Mouse (Mus musculus) heart, embryonic 14.5 days (tissue): Measurements from ENCODE around the gene Gm14214. TPM values are rescaled to one million over a fixed set of nuclear protein-coding genes. Genes with fewer than 3 reads are reported as not detected.
A peak's percentile ranks its signal among the peaks of the same experiment; 100 is the strongest.

Experiments used
- ATAC-seq: fragments of 200-750 bp; cut with Nextera tagmentation; 2 replicates; pipeline ENCODE4 v1.8.0; 2017; ENCODE audit warnings: low read depth, moderate TSS enrichment; ENCODE audit not compliant: insufficient number of reproducible peaks, insufficient read depth, low FRiP score
- H3K27ac ChIP-seq, 2 experiments: fragments of 200-500 bp in 1 of 2; fragments of 300-500 bp in 1 of 2; sonication (generic) in 1 of 2; replicated peaks in 1 of 2; 2 replicates each; pipeline ENCODE4 v1.5.1; 2012 to 2014; ENCODE audit warnings: low read depth in 2 of 2, low read length in 2 of 2, control low read depth in 1 of 2, mild to moderate bottlenecking in 1 of 2, mixed read lengths in 1 of 2; ENCODE audit not compliant: control insufficient read depth in 1 of 2, insufficient read depth in 1 of 2
- H3K27me3 ChIP-seq: fragments of 300-500 bp; sonication (generic); 2 replicates; pipeline ENCODE4 v1.6.1; 2014; ENCODE audit warnings: mild to moderate bottlenecking, low read length, control low read depth; ENCODE audit not compliant: control insufficient read depth, insufficient read depth
- H3K36me3 ChIP-seq: fragments of 300-500 bp; sonication (generic); 2 replicates; pipeline ENCODE4 v1.6.1; 2014; ENCODE audit warnings: mild to moderate bottlenecking, control low read depth, low read length, mixed read lengths; ENCODE audit not compliant: control insufficient read depth, insufficient read depth
- H3K4me1 ChIP-seq, 2 experiments: fragments of 200-500 bp in 1 of 2; fragments of 300-500 bp in 1 of 2; sonication (generic) in 1 of 2; 2 replicates each; pipeline ENCODE4 v1.6.1; 2012 to 2014; ENCODE audit warnings: low read length in 2 of 2, control low read depth in 1 of 2, mixed read lengths in 1 of 2; ENCODE audit not compliant: control insufficient read depth in 2 of 2, insufficient read depth in 2 of 2
- H3K4me2 ChIP-seq: fragments of 300-500 bp; sonication (generic); 2 replicates; pipeline ENCODE4 v1.6.1; 2014; ENCODE audit warnings: mild to moderate bottlenecking, low read length
- H3K4me3 ChIP-seq, 2 experiments: fragments of 200-500 bp in 1 of 2; fragments of 300-500 bp in 1 of 2; sonication (generic) in 1 of 2; 2 replicates each; pipeline ENCODE4 v1.5.1; 2012 to 2014; ENCODE audit warnings: low read length in 2 of 2, mild to moderate bottlenecking in 2 of 2, control low read depth in 1 of 2, low read depth in 1 of 2, moderate library complexity in 1 of 2; ENCODE audit not compliant: control insufficient read depth in 1 of 2, insufficient read depth in 1 of 2
- H3K9ac ChIP-seq: fragments of 300-500 bp; sonication (generic); 2 replicates; pipeline ENCODE4 v1.6.1; 2014; ENCODE audit warnings: mild to moderate bottlenecking, low read length
- H3K9me3 ChIP-seq: fragments of 300-500 bp; sonication (generic); 2 replicates; pipeline ENCODE4 v1.6.1; 2016; ENCODE audit warnings: low read length, control low read depth; ENCODE audit not compliant: control insufficient read depth
- WGBS: fragments of 180-500 bp; shearing (Covaris S2); extraction: QIAGEN DNeasy Blood & Tissue Kit; methylation state at CpG from one replicate; pipeline ENCODE4 v1.1.7; 2014; 5-methylcytosine and 5-hydroxymethylcytosine counted together
- polyA plus RNA-seq: library from polyadenylated mRNA; unstranded; fragments of >200 nt; fragmentation: Nextera tagmentation; extraction: Ambion mirVana; gene quantifications from 2 replicates; pipeline ENCODE4 v1.2.1, GENCODE M21; 2014

The Gm14214 gene
- polyA plus RNA-seq, 1 experiment from 2014 or later: not detected

GRCm38 (mm10) chr2:154786776-154787175 lies 16.9 kb upstream of the Gm14214 start:
- ATAC-seq: no peak
- Histone ChIP-seq H3K27me3 (no peaks in the 10 kb centered on the region), H3K4me3 (no peak overlapping the region), H3K4me1 (peaks cover 0 to 3% of the 10 kb centered on the region in 2 experiments; a peak in 1 of 4 replicates), H3K27ac (no peak overlapping the region), H3K4me2 (no peak overlapping the region), H3K9me3 (no peaks in the 10 kb centered on the region), H3K9ac (no peak overlapping the region), H3K36me3 (no peaks in the 10 kb centered on the region)
- 77% methylated on average over 11 of the region's 11 CpGs for WGBS

GRCm38 (mm10) chr2:154786187-154786586 lies 16.4 kb upstream of the Gm14214 start:
- WGBS: 46% methylated on average over 3 of the region's 3 CpGs
- no peak for ATAC-seq
- Histone ChIP-seq H3K9me3 (no peaks in the 10 kb centered on the region), H3K4me1 (peaks cover 0 to 3% of the 10 kb centered on the region in 2 experiments; a peak in 1 of 4 replicates), H3K27ac (no peak overlapping the region), H3K27me3 (no peaks in the 10 kb centered on the region), H3K36me3 (no peaks in the 10 kb centered on the region), H3K4me2 (no peak overlapping the region), H3K9ac (no peak overlapping the region), H3K4me3 (no peak overlapping the region)

GRCm38 (mm10) chr2:154785284-154785683 lies 15.5 kb upstream of the Gm14214 start:
- no peak overlapping the region for H3K27ac ChIP-seq
- H3K4me1 ChIP-seq: peaks cover 0 to 3% of the 10 kb centered on the region in 2 experiments; a peak in 1 of 4 replicates
- H3K4me2 ChIP-seq: no peak overlapping the region
- 49% methylated on average over 3 of the region's 3 CpGs for WGBS
- ATAC-seq: no peak
- H3K4me3 ChIP-seq: no peak overlapping the region
- no peaks in the 10 kb centered on the region for H3K9me3 ChIP-seq
- H3K9ac ChIP-seq: 0 out of 2 replicates have a peak overlapping the region, but pooled peaks have one; percentile 8
- no peaks in the 10 kb centered on the region for H3K27me3 ChIP-seq
- H3K36me3 ChIP-seq: no peaks in the 10 kb centered on the region

GRCm38 (mm10) chr2:154782856-154783650 lies 13.2 kb upstream of the Gm14214 start:
- no peak overlapping the region for H3K4me3 ChIP-seq
- WGBS: 84% methylated on average over 17 of the region's 17 CpGs
- ATAC-seq: no peak
- no peak overlapping the region for H3K4me2 ChIP-seq
- H3K27ac ChIP-seq: no peak overlapping the region
- H3K9me3 ChIP-seq: no peaks in the 10 kb centered on the region
- H3K27me3 ChIP-seq: no peaks in the 10 kb centered on the region
- no peaks in the 10 kb centered on the region for H3K36me3 ChIP-seq
- H3K4me1 ChIP-seq: peaks cover 0 to 3% of the 10 kb centered on the region in 2 experiments; a peak in 1 of 4 replicates
- no peak overlapping the region for H3K9ac ChIP-seq

DNA sequence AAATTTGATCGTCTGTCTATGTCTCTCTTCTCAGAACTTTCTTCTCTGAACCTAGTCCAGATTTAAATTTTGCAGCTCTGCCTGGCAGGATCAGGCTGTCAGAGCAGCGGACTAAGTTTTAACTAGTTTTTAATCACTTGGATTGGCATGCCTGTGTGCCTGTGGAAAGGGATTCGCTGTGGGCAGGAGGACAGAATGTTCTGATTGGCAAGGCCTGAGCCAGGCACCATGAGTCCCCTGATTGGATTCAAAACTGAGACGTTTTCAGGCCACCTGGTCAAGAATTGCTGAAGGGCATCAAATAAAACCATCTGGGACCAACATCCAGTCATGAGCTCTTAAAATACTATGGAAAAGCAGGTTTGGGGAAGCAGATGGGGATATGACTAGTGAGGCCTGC lies 12.5 kb upstream of the Gm14214 start:
- H3K9me3 ChIP-seq: no peaks in the 10 kb centered on the region
- WGBS: 74% methylated on average over 4 of the region's 4 CpGs
- ATAC-seq: no peak
- H3K9ac ChIP-seq: no peak overlapping the region
- H3K36me3 ChIP-seq: no peaks in the 10 kb centered on the region
- H3K27ac ChIP-seq: no peak overlapping the region
- no peaks in the 10 kb centered on the region for H3K27me3 ChIP-seq
- no peak overlapping the region for H3K4me3 ChIP-seq
- peaks cover 0 to 3% of the 10 kb centered on the region in 2 experiments; a peak in 1 of 4 replicates for H3K4me1 ChIP-seq
- no peak overlapping the region for H3K4me2 ChIP-seq

DNA sequence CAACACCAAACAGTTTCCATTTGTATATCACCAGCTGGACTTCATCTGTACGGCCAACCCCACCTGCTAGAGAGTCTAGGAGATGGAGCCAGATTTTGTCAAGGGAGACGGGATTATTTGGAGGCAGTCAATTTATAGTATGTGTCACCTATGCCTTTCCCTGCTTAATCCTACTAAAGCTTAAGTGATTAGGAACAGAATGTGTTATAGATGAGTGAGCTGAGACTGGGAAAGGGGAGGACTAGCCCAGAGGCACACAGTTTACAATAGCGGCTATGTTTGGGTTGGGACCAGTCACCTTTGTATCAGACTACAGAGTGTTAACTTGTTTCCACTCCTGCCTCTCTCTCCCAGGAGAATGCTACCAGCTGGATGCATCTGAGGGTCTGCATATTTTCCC lies 9.8 kb upstream of the Gm14214 start:
- no peak overlapping the region for H3K4me2 ChIP-seq
- ATAC-seq: no peak
- H3K9me3 ChIP-seq: no peaks in the 10 kb centered on the region
- no peak overlapping the region for H3K9ac ChIP-seq
- H3K27ac ChIP-seq: no peak overlapping the region
- no peaks in the 10 kb centered on the region for H3K4me1 ChIP-seq
- H3K27me3 ChIP-seq: no peaks in the 10 kb centered on the region
- WGBS: 64% methylated on average over 3 of the region's 3 CpGs
- H3K4me3 ChIP-seq: no peak overlapping the region
- no peaks in the 10 kb centered on the region for H3K36me3 ChIP-seq

DNA sequence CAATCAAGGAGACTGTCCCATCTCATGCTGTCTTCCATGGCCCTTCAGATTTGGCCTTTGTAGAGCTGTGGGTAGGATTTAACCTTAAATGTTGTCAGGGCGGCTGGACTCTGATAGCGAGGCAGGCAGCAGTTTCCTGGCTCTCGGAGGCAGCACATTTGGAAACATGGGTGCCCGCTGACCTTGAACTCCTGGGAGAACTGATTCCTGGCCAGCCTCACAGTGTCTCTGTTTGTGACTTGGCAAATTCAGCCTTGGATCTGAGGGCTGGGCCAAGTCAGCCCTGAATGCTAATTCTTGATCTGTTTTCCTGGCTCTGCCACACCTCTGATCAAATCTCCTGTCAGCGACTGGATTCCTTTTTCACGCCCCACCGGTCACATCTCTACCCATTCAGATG lies 6.7 kb upstream of the Gm14214 start:
- Histone ChIP-seq H3K4me2 (no peak overlapping the region), H3K27ac (no peak overlapping the region), H3K4me3 (no peak overlapping the region), H3K9me3 (no peaks in the 10 kb centered on the region), H3K4me1 (no peaks in the 10 kb centered on the region), H3K27me3 (no peaks in the 10 kb centered on the region), H3K36me3 (no peaks in the 10 kb centered on the region), H3K9ac (no peak overlapping the region)
- ATAC-seq: no peak
- 49% methylated on average over 7 of the region's 7 CpGs for WGBS

GRCm38 (mm10) chr2:154774032-154774431 lies 4.2 kb upstream of the Gm14214 start:
- Histone ChIP-seq H3K9me3 (no peaks in the 10 kb centered on the region), H3K9ac (no peak overlapping the region), H3K4me1 (no peaks in the 10 kb centered on the region), H3K27me3 (no peaks in the 10 kb centered on the region), H3K4me2 (no peak overlapping the region), H3K36me3 (no peaks in the 10 kb centered on the region), H3K4me3 (no peak overlapping the region), H3K27ac (no peak overlapping the region)
- 88% methylated on average over 1 of the region's 1 CpGs for WGBS
- ATAC-seq: no peak
